Mouse (Mus musculus): ENCODE data around the gene Gigyf2. TPM values are rescaled to one million over a fixed set of nuclear protein-coding genes. Genes with fewer than 3 reads are reported as not detected.

Gene Gigyf2
- polyA plus RNA-seq, 1 experiment: 75.1 TPM

- DNase-seq (ENCODE audit: low read depth): no peak
- TF ChIP-seq CTCF (IDR thresholded peaks at IDR 0.05; ENCODE audit: borderline replicate concordance, extremely low read depth, insufficient read depth, insufficient read length) (no peak), POLR2A (IDR thresholded peaks at IDR 0.05; ENCODE audit: borderline replicate concordance, extremely low read depth, insufficient read depth, insufficient read length, poor library complexity, severe bottlenecking) (no peak)
These were observed 5.7 kb upstream of the Gigyf2 start for GRCm38 (mm10) chr1:87321071-87321470.

- no peak for TF ChIP-seq POLR2A (IDR thresholded peaks at IDR 0.05; ENCODE audit: borderline replicate concordance, extremely low read depth, insufficient read depth, insufficient read length, poor library complexity, severe bottlenecking)
- TF ChIP-seq CTCF (IDR thresholded peaks at IDR 0.05; ENCODE audit: borderline replicate concordance, extremely low read depth, insufficient read depth, insufficient read length): no peak
- no peak for DNase-seq (ENCODE audit: low read depth)
These were observed 4.0 kb upstream of the Gigyf2 start for GRCm38 (mm10) chr1:87322778-87323177.

DNA sequence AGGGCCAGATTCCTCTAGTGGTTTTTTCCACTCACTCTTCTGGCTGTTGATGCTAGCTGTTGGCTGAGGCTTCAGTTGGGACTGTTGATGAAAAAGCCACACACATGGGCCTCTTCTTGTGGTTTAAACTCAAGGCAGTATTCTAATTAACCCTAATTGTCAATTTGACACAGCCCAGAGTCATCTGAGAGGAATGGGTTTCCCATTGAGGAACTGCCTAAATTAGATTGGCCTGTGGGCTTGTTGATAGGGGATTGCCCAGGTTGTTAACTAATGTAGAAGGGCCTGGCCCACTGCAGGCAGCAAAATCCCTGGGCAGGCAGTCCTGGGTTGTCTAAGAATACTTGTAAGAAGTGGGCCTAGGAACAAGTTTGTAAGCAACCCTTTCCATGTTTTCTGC lies 2.1 kb upstream of the Gigyf2 start:
- TF ChIP-seq CTCF (IDR thresholded peaks at IDR 0.05; ENCODE audit: borderline replicate concordance, extremely low read depth, insufficient read depth, insufficient read length) (no peak), POLR2A (IDR thresholded peaks at IDR 0.05; ENCODE audit: borderline replicate concordance, extremely low read depth, insufficient read depth, insufficient read length, poor library complexity, severe bottlenecking) (no peak)
- no peak for DNase-seq (ENCODE audit: low read depth)

GRCm38 (mm10) chr1:87327165-87327861 lies 515 bp downstream of the Gigyf2 start:
- TF ChIP-seq POLR2A (IDR thresholded peaks at IDR 0.05; ENCODE audit: borderline replicate concordance, extremely low read depth, insufficient read depth, insufficient read length, poor library complexity, severe bottlenecking): no peak
- TF ChIP-seq CTCF (IDR thresholded peaks at IDR 0.05; ENCODE audit: borderline replicate concordance, extremely low read depth, insufficient read depth, insufficient read length): no peak
- DNase-seq (ENCODE audit: low read depth): peak; percentile 56

DNA sequence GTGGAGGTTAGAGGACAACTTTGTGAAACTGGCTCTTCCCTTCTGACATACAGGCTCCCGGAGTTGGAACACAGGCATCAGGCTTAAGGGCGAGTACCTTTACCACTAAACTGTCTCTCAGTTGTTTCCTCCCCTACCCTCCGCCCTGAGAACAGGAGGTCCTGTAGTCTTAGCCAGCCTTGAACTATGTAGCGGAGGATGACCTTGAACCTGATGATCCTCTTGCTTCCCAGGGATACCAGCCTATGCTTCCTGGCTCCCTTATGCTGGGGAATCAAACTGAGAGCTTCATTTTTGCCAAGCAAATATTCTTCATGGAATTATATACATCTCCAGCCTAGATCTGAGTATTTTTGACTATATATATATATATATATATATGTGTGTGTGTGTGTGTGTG lies 5.0 kb downstream of the Gigyf2 start:
- no peak for TF ChIP-seq POLR2A (IDR thresholded peaks at IDR 0.05; ENCODE audit: borderline replicate concordance, extremely low read depth, insufficient read depth, insufficient read length, poor library complexity, severe bottlenecking)
- no peak for TF ChIP-seq CTCF (IDR thresholded peaks at IDR 0.05; ENCODE audit: borderline replicate concordance, extremely low read depth, insufficient read depth, insufficient read length)
- DNase-seq (ENCODE audit: low read depth): no peak

- DNase-seq (ENCODE audit: low read depth): no peak
- TF ChIP-seq CTCF (IDR thresholded peaks at IDR 0.05; ENCODE audit: borderline replicate concordance, extremely low read depth, insufficient read depth, insufficient read length) (no peak), POLR2A (IDR thresholded peaks at IDR 0.05; ENCODE audit: borderline replicate concordance, extremely low read depth, insufficient read depth, insufficient read length, poor library complexity, severe bottlenecking) (no peak)
These were observed 23.8 kb downstream of the Gigyf2 start for GRCm38 (mm10) chr1:87350576-87350975.

DNA sequence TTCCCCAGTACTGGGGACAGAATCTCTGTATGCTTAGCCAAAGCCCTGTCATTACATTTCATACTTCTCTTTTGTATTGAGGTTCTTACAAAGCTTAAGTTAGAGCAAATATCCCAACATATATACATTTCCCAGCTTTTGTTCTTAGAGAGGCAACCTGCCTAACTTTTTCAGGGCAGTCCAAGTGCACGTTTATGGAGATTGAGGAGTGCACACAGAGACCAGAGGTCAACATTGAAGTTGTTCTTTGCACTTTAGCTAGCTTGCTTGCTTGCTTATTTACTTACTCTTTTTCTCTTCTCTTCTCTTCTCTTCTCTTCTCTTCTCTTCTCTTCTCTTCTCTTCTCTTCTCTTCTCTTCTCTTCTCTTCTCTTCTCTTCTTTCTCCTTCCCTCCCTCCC lies 33.5 kb downstream of the Gigyf2 start:
- TF ChIP-seq POLR2A (IDR thresholded peaks at IDR 0.05; ENCODE audit: borderline replicate concordance, extremely low read depth, insufficient read depth, insufficient read length, poor library complexity, severe bottlenecking) (no peak), CTCF (IDR thresholded peaks at IDR 0.05; ENCODE audit: borderline replicate concordance, extremely low read depth, insufficient read depth, insufficient read length) (no peak)
- DNase-seq (ENCODE audit: low read depth): no peak

GRCm38 (mm10) chr1:87378024-87378560 lies 51.3 kb downstream of the Gigyf2 start:
- no peak for DNase-seq (ENCODE audit: low read depth)
- TF ChIP-seq CTCF (IDR thresholded peaks at IDR 0.05; ENCODE audit: borderline replicate concordance, extremely low read depth, insufficient read depth, insufficient read length): no peak
- TF ChIP-seq POLR2A (IDR thresholded peaks at IDR 0.05; ENCODE audit: borderline replicate concordance, extremely low read depth, insufficient read depth, insufficient read length, poor library complexity, severe bottlenecking): no peak

DNA sequence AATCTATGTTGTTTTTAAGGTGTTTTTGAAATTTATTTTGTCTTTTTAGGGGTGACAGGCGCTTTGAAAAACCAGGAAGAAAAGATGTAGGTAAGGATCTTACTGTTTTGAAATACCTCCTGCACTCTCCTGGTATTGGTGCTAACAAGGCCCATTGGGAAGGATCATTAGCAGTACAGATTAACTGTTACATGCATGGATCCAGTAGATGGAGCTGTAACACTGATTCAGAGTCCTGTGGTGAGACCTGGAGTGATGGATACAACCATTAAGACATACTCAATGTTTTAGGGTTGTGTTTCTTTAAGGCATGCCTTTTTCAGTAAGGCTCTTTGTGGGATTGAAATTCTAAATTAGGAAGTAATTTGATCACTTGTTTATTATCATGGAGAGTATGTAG lies 53.1 kb downstream of the Gigyf2 start:
- TF ChIP-seq CTCF (IDR thresholded peaks at IDR 0.05; ENCODE audit: borderline replicate concordance, extremely low read depth, insufficient read depth, insufficient read length) (peak; percentile 13; the same call in 1 of the 2 replicates), POLR2A (IDR thresholded peaks at IDR 0.05; ENCODE audit: borderline replicate concordance, extremely low read depth, insufficient read depth, insufficient read length, poor library complexity, severe bottlenecking) (no peak)
- peak; percentile 30 for DNase-seq (ENCODE audit: low read depth)

DNA sequence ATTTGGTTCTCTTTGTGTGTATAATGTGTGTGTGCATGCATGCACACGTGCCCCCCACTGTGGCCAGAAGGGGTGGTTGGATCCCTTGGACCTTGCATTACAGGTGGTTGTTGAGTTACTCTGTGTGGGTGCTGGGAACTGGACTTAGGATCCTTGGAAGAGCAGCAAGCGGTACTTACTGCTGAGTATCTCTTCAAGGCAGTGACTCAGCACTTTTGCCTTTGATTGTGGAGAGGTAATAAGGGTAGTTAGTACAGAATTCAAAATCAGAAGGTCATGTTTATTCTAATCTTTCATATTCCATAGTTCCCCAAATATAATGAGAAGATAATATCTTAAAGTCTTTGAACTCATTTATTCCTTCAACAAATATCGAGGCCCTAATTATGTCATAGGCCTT lies 54.4 kb downstream of the Gigyf2 start:
- no peak for DNase-seq (ENCODE audit: low read depth)
- no peak for TF ChIP-seq POLR2A (IDR thresholded peaks at IDR 0.05; ENCODE audit: borderline replicate concordance, extremely low read depth, insufficient read depth, insufficient read length, poor library complexity, severe bottlenecking)
- no peak for TF ChIP-seq CTCF (IDR thresholded peaks at IDR 0.05; ENCODE audit: borderline replicate concordance, extremely low read depth, insufficient read depth, insufficient read length)

- TF ChIP-seq POLR2A (IDR thresholded peaks at IDR 0.05; ENCODE audit: borderline replicate concordance, extremely low read depth, insufficient read depth, insufficient read length, poor library complexity, severe bottlenecking) (no peak), CTCF (IDR thresholded peaks at IDR 0.05; ENCODE audit: borderline replicate concordance, extremely low read depth, insufficient read depth, insufficient read length) (no peak)
- no peak for DNase-seq (ENCODE audit: low read depth)
These were observed 59.8 kb downstream of the Gigyf2 start for GRCm38 (mm10) chr1:87386436-87387092.

Data from brain, embryonic 14.5 days (tissue).